Comparison of ENCODE assay signal across 9 mouse cellular contexts in genomic region chr1:164453739-164454138, GRCm38 (mm10). TPM values are rescaled to one million over a fixed set of nuclear protein-coding genes. Genes with fewer than 3 reads are reported as not detected.
DNase-seq lines count a peak whose midpoint lies in the region; ATAC-seq lines count a peak whose summit lies in the region.
"Had no signal": no experiment of that assay in that cellular context is flagged by ENCODE, and none has a peak within 500 bp of the region (broad histone marks: within the 10 kb centered on the region; RNA-seq: fewer than 3 reads in every experiment).

No protein-coding gene starts in this region.

- peaks cover 49% of the 10 kb centered on the region for H3K36me3 ChIP-seq in hindbrain, embryonic 14.5 days (replicated peaks; ENCODE audit: control insufficient read depth, insufficient read depth)
- H3K36me3 ChIP-seq in hindbrain, embryonic 11.5 days (ENCODE audit: control insufficient read depth, insufficient read depth, low read length): no peaks in the 10 kb centered on the region

- no peak for DNase-seq in hindbrain, embryonic 14.5 days (ENCODE audit: low spot score)
- DNase-seq in hindbrain, embryonic 11.5 days (ENCODE audit: low spot score): no peak
- DNase-seq in ovary, postnatal 14 days (ENCODE audit: low spot score): no peak
- no peak for DNase-seq in cerebellum, adult 11 months
- DNase-seq in embryo, embryonic 9.5 days (ENCODE audit: extremely low spot score): no peak
- DNase-seq: lung, embryonic 14.5 days had no signal

- H3K4me3 ChIP-seq in hindbrain, embryonic 14.5 days (replicated peaks; ENCODE audit: low read length): peak overlapping the region; percentile 87; the same call in 1 of the 2 replicates
- no peak overlapping the region for H3K4me3 ChIP-seq in hindbrain, embryonic 11.5 days (ENCODE audit: low read depth, low read length)

- no peak overlapping the region for H3K27ac ChIP-seq in hindbrain, embryonic 14.5 days
- no peak overlapping the region for H3K27ac ChIP-seq in hindbrain, embryonic 11.5 days (ENCODE audit: low read depth, low read length)

- 0 out of 2 replicates have a peak overlapping the region, but pooled peaks have one; percentile 58 for H3K9ac ChIP-seq in hindbrain, embryonic 14.5 days
- no peak overlapping the region for H3K9ac ChIP-seq in hindbrain, embryonic 11.5 days (ENCODE audit: low read depth, low read length)
- H3K9ac ChIP-seq: lung, embryonic 14.5 days had no signal

- no peaks in the 10 kb centered on the region for H3K9me3 ChIP-seq in hindbrain, embryonic 14.5 days (ENCODE audit: control insufficient read depth, low read length)
- no peaks in the 10 kb centered on the region for H3K9me3 ChIP-seq in hindbrain, embryonic 11.5 days (ENCODE audit: control insufficient read depth, low read length)

- peak overlapping the region; percentile 82 for H3K4me2 ChIP-seq in hindbrain, embryonic 14.5 days (replicated peaks)
- H3K4me2 ChIP-seq in hindbrain, embryonic 11.5 days (replicated peaks; ENCODE audit: low read depth, low read length): no peak overlapping the region

- no peak for ATAC-seq in hindbrain, embryonic 14.5 days (ENCODE audit: low FRiP score)
- no peak for ATAC-seq in hindbrain, embryonic 11.5 days (ENCODE audit: low FRiP score)
- peak; percentile 53 for ATAC-seq in CD4-positive, CD25-positive, alpha-beta regulatory T cell, adult 4 months
- peak; percentile 44 for ATAC-seq in granulocyte monocyte progenitor cell, adult 5-6 weeks (replicated peaks; ENCODE audit: poor library complexity, severe bottlenecking)
- ATAC-seq in neutrophil, adult 5-6 weeks (ENCODE audit: extremely low read depth, insufficient number of reproducible peaks, low FRiP score, poor library complexity, severe bottlenecking): peak; percentile 13; the same call in 1 of the 2 replicates

- WGBS in hindbrain, embryonic 14.5 days: 89% methylated on average over 5 of the region's 5 CpGs
- WGBS in hindbrain, embryonic 11.5 days: 88% methylated on average over 5 of the region's 5 CpGs

- H3K27me3 ChIP-seq in hindbrain, embryonic 14.5 days (ENCODE audit: control insufficient read depth, insufficient read depth, low read length): no peaks in the 10 kb centered on the region
- no peaks in the 10 kb centered on the region for H3K27me3 ChIP-seq in hindbrain, embryonic 11.5 days (ENCODE audit: control insufficient read depth, insufficient read depth, low read length)

- peaks cover 23% of the 10 kb centered on the region for H3K4me1 ChIP-seq in hindbrain, embryonic 14.5 days (replicated peaks; ENCODE audit: control insufficient read depth, insufficient read depth, low read length)
- H3K4me1 ChIP-seq in hindbrain, embryonic 11.5 days (replicated peaks; ENCODE audit: control insufficient read depth, insufficient read depth, low read length): no peaks in the 10 kb centered on the region; the same call in 1 of the 2 replicates

RNA-seq across cellular contexts. Expression of gene Atp1b1, which starts 4.4 kb away (rescaled TPM):
- 237 and 333 TPM in 2 replicates for polyA plus RNA-seq in hindbrain, embryonic 14.5 days (2014; fragmentation: Nextera tagmentation; extraction: Ambion mirVana)
- 28.7 and 37.3 TPM in 2 replicates for polyA plus RNA-seq in hindbrain, embryonic 11.5 days (2014; fragmentation: Nextera tagmentation; extraction: Ambion mirVana)
- polyA plus RNA-seq in CD4-positive, CD25-positive, alpha-beta regulatory T cell, adult 4 months (2017; shearing (Covaris generic)): 1 to 10 TPM; 3.4 to 4.1 TPM
- total RNA-seq in granulocyte monocyte progenitor cell, adult 5-6 weeks (2014; fragmentation: Nextera tagmentation): 7.5 and 8.7 TPM in 2 replicates
- total RNA-seq in granulocyte monocyte progenitor cell, adult 5-6 weeks (2017): 5.6 and 8.1 TPM in 2 replicates
- 14.7 and 16.5 TPM in 2 replicates for total RNA-seq in neutrophil, adult 5-6 weeks (2017)

Comparison
In these comparisons a context has a peak if more than half of its experiments do, and no peak if none do; other contexts are left out.
1. ATAC-seq: peak in CD4-positive, CD25-positive, alpha-beta regulatory T cell, adult 4 months (single experiment), granulocyte monocyte progenitor cell, adult 5-6 weeks (single experiment) and neutrophil, adult 5-6 weeks (single experiment); none in hindbrain, embryonic 14.5 days (single experiment) and hindbrain, embryonic 11.5 days (single experiment).